Mouse (Mus musculus) kidney, adult 2 months (tissue): ENCODE results near the gene 1700014D04Rik. TPM values are rescaled to one million over a fixed set of nuclear protein-coding genes. Genes with fewer than 3 reads are reported as not detected.
"Not testable (repeated sequence)": the region's sequence is repeated elsewhere in the genome, so short reads cannot be mapped to it uniquely, and the experiment has no call there.

Source experiments
- DNase-seq: peaks from one replicate; pipeline ENCODE4 v3.0.0; 2021
- H3K27ac ChIP-seq: fragments of 200-500 bp; 2 replicates; pipeline ENCODE4 v1.5.1; 2012; ENCODE audit warnings: low read depth, low read length, control low read depth, inconsistent platforms; ENCODE audit not compliant: insufficient read depth
- H3K27me3 ChIP-seq: fragments of 200-500 bp; replicated peaks from 2 replicates; pipeline ENCODE4 v1.6.1; 2012; ENCODE audit warnings: mild to moderate bottlenecking, moderate library complexity, low read length, inconsistent platforms; ENCODE audit not compliant: control insufficient read depth, insufficient read depth
- H3K36me3 ChIP-seq: fragments of 200-500 bp; 2 replicates; pipeline ENCODE4 v1.6.1; 2012; ENCODE audit warnings: mild to moderate bottlenecking, moderate library complexity, low read length, inconsistent platforms; ENCODE audit not compliant: control insufficient read depth, insufficient read depth
- H3K4me1 ChIP-seq: fragments of 200-500 bp; 2 replicates; pipeline ENCODE4 v1.6.1; 2011; ENCODE audit warnings: low read length; ENCODE audit not compliant: control insufficient read depth, insufficient read depth
- H3K4me3 ChIP-seq: fragments of 200-500 bp; 2 replicates; pipeline ENCODE4 v1.5.1; 2011; ENCODE audit warnings: mild to moderate bottlenecking, low read depth, low read length, control low read depth; ENCODE audit not compliant: insufficient read depth
- CTCF ChIP-seq: fragments of 200-500 bp; conservative IDR thresholded peaks from 2 replicates; pipeline ENCODE4 v1.5.1; 2011; ENCODE audit warnings: low read depth, mild to moderate bottlenecking, control low read depth, low read length, moderate library complexity, mixed read lengths; ENCODE audit not compliant: insufficient read depth, insufficient read length
- POLR2A ChIP-seq: fragments of 200-500 bp; IDR thresholded peaks from one replicate; pipeline ENCODE4 v1.6.1; 2011; ENCODE audit warnings: low read depth, low read length, control low read depth
- WGBS: fragments of 180-500 bp; shearing (Covaris S2); methylation state at CpG from one replicate; pipeline ENCODE4 v1.1.7; 2018; 5-methylcytosine and 5-hydroxymethylcytosine counted together
- polyA plus RNA-seq: library from polyadenylated mRNA; depleted of rRNA; stranded (reverse); fragments of >200 nt; gene quantifications from 2 replicates; pipeline ENCODE4 v1.2.3, GENCODE M21; 2012

Gene 1700014D04Rik
- polyA plus RNA-seq, 1 experiment: 0.09 TPM

DNA sequence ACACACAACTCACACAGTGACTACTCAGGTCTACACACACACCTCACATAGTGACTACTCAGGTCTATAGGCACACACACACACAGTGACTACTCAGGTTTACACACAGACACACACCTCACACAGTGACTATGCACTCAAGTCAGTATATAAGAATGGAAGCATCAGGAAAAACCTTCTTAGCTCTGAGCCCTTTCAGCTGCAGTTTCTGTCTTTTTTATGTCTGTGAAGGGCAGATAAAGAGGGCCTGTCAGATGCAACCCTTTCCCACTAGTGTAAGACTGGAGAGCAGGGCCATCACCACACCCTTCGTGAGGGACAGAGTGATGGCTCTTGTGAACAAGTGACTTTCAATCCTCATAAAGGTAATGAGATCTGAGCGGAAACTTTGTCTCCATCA lies 8.1 kb downstream of the 1700014D04Rik start:
- Histone ChIP-seq H3K4me1 (no peaks in the 10 kb centered on the region), H3K27me3 (no peaks in the 10 kb centered on the region), H3K4me3 (no peak overlapping the region), H3K27ac (no peak overlapping the region), H3K36me3 (no peaks in the 10 kb centered on the region)
- WGBS: 89% methylated on average over 2 of the region's 2 CpGs
- TF ChIP-seq POLR2A (no peak), CTCF (no peak)
- DNase-seq: no peak

DNA sequence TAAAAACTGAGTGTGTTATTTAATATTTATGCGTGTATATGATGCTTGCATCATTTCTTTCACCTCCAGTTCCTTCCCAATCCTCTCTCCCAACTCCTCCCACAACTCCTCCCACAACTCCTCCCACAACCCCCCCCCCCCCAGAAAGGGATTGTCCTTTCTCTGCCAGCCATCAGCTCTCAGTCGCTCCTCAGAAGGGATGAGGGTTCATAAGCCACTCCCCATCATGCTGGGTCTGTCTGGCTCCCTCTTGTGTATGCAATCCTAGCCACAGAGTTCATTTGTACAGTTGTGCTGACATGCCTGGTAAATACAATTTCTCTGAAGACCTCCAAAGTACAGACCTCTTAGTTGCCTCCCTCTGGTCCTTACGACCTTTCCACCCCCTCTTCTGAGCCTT lies 11.4 kb downstream of the 1700014D04Rik start:
- no peaks in the 10 kb centered on the region for H3K36me3 ChIP-seq
- DNase-seq: no peak
- 29% methylated on average over 3 of the region's 3 CpGs for WGBS
- no peak for TF ChIP-seq CTCF
- TF ChIP-seq POLR2A: no peak
- H3K4me1 ChIP-seq: no peaks in the 10 kb centered on the region
- H3K27ac ChIP-seq: no peak overlapping the region
- H3K27me3 ChIP-seq: no peaks in the 10 kb centered on the region
- H3K4me3 ChIP-seq: no peak overlapping the region

DNA sequence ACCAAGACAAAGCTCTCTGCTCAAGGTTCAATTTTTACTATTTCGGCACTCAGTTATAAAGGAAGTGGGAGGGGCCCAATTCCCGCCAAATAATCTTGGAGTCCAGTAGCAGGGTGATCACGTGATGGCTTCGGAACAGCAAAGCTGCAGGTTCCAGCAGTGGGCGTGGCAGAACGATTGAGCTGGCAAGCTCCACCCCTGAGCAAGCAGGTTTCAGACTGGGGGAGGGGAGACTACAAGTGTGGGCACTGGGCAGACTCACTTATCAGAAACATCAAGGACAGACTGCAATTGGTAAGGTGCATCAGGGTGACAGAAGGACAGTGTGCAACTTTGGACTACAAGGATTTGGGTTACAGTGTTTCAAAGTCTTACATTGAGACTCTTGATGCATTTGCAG lies 12.2 kb downstream of the 1700014D04Rik start:
- WGBS: 30% methylated on average over 6 of the region's 6 CpGs
- H3K4me3 ChIP-seq, H3K36me3 ChIP-seq, H3K27me3 ChIP-seq, H3K4me1 ChIP-seq, H3K27ac ChIP-seq: not testable (repeated sequence)
- peak; percentile 19 for DNase-seq

DNA sequence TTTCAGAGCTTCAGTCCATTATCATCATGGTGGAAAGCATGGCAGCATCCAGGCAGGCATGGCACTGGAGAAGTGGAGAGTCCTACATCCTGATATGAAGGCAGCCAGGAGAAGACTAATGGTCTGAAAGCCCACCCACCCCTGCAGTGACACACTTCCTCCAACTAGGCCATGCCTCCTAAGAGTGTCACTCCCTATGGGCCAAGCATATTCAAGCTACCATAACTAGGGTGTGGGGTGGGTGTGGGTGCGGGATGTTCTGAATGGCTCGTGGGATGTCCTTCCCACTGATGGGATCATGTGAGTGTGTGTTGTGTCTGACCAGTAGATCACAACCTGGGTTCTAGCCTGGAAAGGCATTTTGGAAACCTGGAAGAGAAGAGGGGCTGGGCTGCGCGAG lies 12.6 kb downstream of the 1700014D04Rik start:
- Histone ChIP-seq H3K4me1 (no peaks in the 10 kb centered on the region), H3K36me3 (no peaks in the 10 kb centered on the region), H3K4me3 (no peak overlapping the region), H3K27ac (no peak overlapping the region), H3K27me3 (no peaks in the 10 kb centered on the region)
- 79% methylated on average over 4 of the region's 4 CpGs for WGBS
- no peak for DNase-seq
- no peak for TF ChIP-seq POLR2A
- no peak for TF ChIP-seq CTCF

DNA sequence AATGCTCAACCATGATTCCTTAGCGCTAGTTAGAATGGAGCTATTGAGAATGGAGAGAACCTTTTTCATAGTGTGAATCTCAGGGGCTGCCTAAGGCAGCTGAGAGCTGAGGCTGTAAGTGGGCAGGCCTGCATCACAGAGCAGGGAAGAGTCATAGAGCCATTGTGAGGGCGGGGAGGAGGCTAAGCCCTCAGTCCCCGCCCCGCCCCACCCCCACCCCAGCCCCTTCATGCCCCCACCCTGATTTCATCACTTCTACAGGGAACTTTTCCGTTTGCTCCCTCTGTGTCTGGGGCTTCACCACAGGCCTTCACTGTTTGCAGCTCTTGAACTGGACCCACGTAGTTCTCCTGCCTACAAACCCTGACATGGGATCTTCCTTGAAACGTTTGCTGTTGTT lies 14.9 kb downstream of the 1700014D04Rik start, which contains the start of gene Spata31d1d:
Gene Spata31d1d (minus strand): TSS at position 101 of the 400 bp plus-strand sequence.
- DNase-seq: no peak
- no peaks in the 10 kb centered on the region for H3K4me1 ChIP-seq
- H3K27ac ChIP-seq: no peak within 1 kb of the TSS
- H3K36me3 ChIP-seq: no peaks in the 10 kb centered on the region
- 59% methylated on average over 7 of the region's 7 CpGs for whole genome bisulfite sequencing
- no peaks in the 10 kb centered on the region for H3K27me3 ChIP-seq
- no peak for TF ChIP-seq POLR2A
- TF ChIP-seq CTCF: no peak
- H3K4me3 ChIP-seq: no peak within 1 kb of the TSS

DNA sequence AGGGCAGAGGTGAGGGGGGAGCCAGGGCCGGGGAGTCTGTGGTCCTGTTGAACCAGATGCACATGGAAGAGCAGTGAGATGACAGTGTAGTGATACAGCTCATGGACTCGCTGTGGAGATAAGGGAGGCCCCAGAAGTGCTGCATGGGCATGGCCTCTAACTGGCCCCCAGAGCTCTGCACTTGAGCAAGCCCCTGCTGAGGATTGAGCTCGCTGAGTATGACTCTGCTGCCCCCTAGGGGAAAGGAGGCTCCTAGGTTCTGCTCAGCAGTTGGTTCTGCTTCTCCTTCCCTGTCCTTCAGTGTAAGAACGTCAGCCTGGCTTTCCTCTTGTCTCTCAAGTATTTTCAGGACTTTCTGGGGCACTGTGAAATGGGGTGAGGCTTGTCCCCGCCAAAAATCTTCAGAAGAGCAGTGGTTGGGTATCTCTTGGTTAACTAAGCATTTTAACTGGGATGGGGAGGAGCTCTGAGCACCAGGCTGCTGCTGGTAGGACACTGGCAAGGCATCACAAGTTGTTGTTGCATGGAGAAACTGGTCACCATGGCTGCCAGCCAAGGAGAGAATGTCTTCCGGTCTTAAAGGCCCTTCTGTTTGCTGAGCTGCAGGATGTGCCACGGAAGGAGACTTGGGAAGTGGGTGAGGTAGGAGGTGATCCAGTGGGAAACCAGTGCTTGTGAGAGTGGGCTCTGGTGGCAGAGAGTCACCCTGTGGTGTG lies 18.0 kb downstream of the 1700014D04Rik start:
- peak; percentile 94 for TF ChIP-seq CTCF
- no peak for TF ChIP-seq POLR2A
- 26% methylated on average over 7 of the region's 7 CpGs for WGBS

DNA sequence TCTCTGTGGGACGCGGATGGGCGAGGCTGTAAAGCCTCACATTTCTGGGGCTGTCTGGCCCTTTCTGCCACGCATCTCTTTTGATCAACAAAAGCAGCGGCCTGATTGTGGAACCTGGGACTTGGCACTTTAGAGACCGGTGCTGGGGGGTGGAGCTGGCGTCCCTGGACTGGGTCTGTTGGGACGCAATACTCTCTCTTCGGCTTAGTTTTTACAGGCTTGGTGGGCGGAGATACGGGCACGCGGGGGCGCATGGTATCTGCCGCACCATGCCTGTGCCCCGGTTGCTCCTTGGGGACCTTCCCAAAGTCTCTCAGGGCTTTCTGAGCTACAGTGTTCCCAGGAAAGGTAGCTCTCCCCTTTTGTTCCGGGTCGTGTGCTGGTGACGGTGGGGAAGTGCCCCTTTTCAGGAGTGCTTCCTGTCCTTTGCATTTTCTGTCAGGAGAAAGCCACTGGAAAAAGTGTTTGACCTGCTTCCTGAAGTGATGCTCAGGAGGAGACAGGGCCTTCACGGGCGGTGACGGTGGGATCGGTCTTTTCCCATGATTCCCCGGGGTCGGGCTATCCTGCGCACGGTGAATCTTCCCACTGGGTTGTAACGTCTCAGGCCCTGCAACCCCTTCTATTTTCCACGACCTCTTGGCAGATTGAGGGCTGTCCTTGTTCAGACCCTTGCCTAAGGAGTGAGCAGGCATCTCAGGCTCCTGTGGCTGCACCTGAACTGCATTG lies 20.2 kb downstream of the 1700014D04Rik start:
- TF ChIP-seq POLR2A (no peak), CTCF (no peak)
- 32% methylated on average over 29 of the region's 29 CpGs for WGBS
- H3K36me3 ChIP-seq: no peaks in the 10 kb centered on the region
- no peak overlapping the region for H3K27ac ChIP-seq
- no peak overlapping the region for H3K4me3 ChIP-seq
- H3K4me1 ChIP-seq: no peaks in the 10 kb centered on the region
- no peaks in the 10 kb centered on the region for H3K27me3 ChIP-seq
- no peak for DNase-seq

More for the DNA sequence above, 18.0 kb downstream of the 1700014D04Rik start:
- peak; percentile 79 for DNase-seq
- no peaks in the 10 kb centered on the region for H3K36me3 ChIP-seq
- no peak overlapping the region for H3K4me3 ChIP-seq
- H3K27ac ChIP-seq: no peak overlapping the region
- H3K4me1 ChIP-seq: no peaks in the 10 kb centered on the region
- H3K27me3 ChIP-seq: no peaks in the 10 kb centered on the region

DNA sequence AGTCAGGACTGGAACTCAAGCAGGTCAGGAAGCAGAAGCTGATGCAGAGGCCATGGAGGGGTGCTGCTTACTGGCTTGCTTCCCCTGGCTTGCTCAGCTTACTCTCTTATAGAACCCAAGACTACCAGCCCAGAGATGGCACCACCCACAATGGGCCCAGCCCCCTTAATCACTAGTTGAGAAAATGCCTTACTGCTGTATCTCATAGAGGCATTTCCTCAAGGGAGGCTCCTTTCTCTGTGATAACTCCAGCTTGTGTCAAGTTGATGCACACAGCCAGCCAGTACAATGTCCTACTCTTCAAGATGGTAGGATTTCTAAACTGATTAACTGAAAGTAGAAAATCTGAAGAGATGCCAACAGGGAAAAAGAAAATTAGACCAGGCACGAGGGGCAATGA lies 24.5 kb downstream of the 1700014D04Rik start:
- H3K4me1 ChIP-seq, H3K36me3 ChIP-seq, H3K4me3 ChIP-seq, DNase-seq, H3K27ac ChIP-seq, H3K27me3 ChIP-seq: not testable (repeated sequence)
- 81% methylated on average over 1 of the region's 1 CpGs for WGBS
